Mouse (Mus musculus) limb, embryonic 14.5 days (tissue): ENCODE measurements at regions not wholly inside any gene's neighbourhood (a gene's known extent, or its start where the extent isn't known, plus 50 kb on each side); places are given as distances from the start of the nearest gene placed in this dataset.

ENCODE experiments used
- ATAC-seq: fragments of 200-750 bp; cut with Nextera tagmentation; 2 replicates; pipeline ENCODE4 v1.8.0; 2017; ENCODE audit warnings: low read depth, moderate number of reproducible peaks, moderate TSS enrichment; ENCODE audit not compliant: low FRiP score
- DNase-seq: peaks from one replicate; pipeline ENCODE4 v3.0.0-alpha.2; 2015; ENCODE audit warnings: low spot score
- H3K27ac ChIP-seq: fragments of 300-500 bp; sonication (generic); replicated peaks from 2 replicates; pipeline ENCODE4 v1.5.1; 2014; ENCODE audit warnings: low read depth, mild to moderate bottlenecking, low read length, moderate library complexity, mixed read lengths
- H3K27me3 ChIP-seq: fragments of 300-500 bp; sonication (generic); 2 replicates; pipeline ENCODE4 v1.6.1; 2014; ENCODE audit warnings: low read length, mixed read lengths; ENCODE audit not compliant: control insufficient read depth, insufficient read depth
- H3K36me3 ChIP-seq: fragments of 300-500 bp; sonication (generic); 2 replicates; pipeline ENCODE4 v1.6.1; 2014; ENCODE audit warnings: mild to moderate bottlenecking, low read length, moderate library complexity, mixed read lengths; ENCODE audit not compliant: control insufficient read depth, insufficient read depth
- H3K4me1 ChIP-seq: fragments of 300-500 bp; sonication (generic); 2 replicates; pipeline ENCODE4 v1.6.1; 2014; ENCODE audit warnings: antibody characterized with exemption, low read length, mixed read lengths; ENCODE audit not compliant: control insufficient read depth, insufficient read depth
- H3K4me2 ChIP-seq: fragments of 300-500 bp; sonication (generic); replicated peaks from 2 replicates; pipeline ENCODE4 v1.6.1; 2014; ENCODE audit warnings: low read depth, mild to moderate bottlenecking, low read length, moderate library complexity; ENCODE audit not compliant: severe bottlenecking
- H3K4me3 ChIP-seq: fragments of 300-500 bp; sonication (generic); replicated peaks from 2 replicates; pipeline ENCODE4 v1.5.1; 2014; ENCODE audit warnings: low read length
- H3K9ac ChIP-seq: fragments of 300-500 bp; sonication (generic); 2 replicates; pipeline ENCODE4 v1.6.1; 2014; ENCODE audit warnings: mild to moderate bottlenecking, low read depth, low read length, moderate library complexity; ENCODE audit not compliant: severe bottlenecking
- H3K9me3 ChIP-seq: fragments of 300-500 bp; sonication (generic); 2 replicates; pipeline ENCODE4 v1.6.1; 2016; ENCODE audit warnings: low read length; ENCODE audit not compliant: control insufficient read depth
- POLR2A ChIP-seq: fragments of 200-500 bp; IDR thresholded peaks from 2 replicates; pipeline ENCODE4 v1.8.0; 2012; ENCODE audit warnings: inconsistent platforms, mild to moderate bottlenecking, moderate library complexity, borderline replicate concordance; ENCODE audit not compliant: insufficient read depth, insufficient read length; ENCODE audit errors: extremely low read depth
- WGBS: fragments of 180-500 bp; shearing (Covaris S2); extraction: QIAGEN DNeasy Blood & Tissue Kit; methylation state at CpG from one replicate; pipeline ENCODE4 v1.1.7; 2014; 5-methylcytosine and 5-hydroxymethylcytosine counted together

DNA sequence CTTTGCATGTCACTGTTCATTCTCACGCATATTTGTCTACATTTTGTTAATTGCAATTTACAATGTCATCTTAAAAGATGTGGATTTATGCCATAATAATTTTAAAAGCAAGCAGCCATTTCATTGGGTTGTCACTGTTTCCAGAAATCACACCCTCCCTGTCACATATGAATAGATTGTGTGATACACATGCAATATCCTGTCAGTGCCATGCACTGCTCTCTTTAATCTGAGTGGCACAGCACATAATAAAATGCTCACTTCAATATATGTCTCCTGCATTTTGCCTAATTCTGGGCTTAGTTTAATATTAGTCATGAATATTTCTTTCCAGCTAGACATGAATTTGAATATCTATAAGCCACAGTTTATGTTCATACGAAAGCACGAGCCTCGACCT lies 56.1 kb upstream of the 1700008P02Rik start:
- Histone ChIP-seq H3K4me1 (no peaks in the 10 kb centered on the region), H3K27ac (no peak overlapping the region), H3K9me3 (no peaks in the 10 kb centered on the region), H3K9ac (no peak overlapping the region), H3K27me3 (no peaks in the 10 kb centered on the region), H3K4me3 (no peak overlapping the region), H3K4me2 (no peak overlapping the region), H3K36me3 (no peaks in the 10 kb centered on the region)
- no peak for TF ChIP-seq POLR2A
- WGBS, result 82% methylated on average over 4 of the region's 4 CpGs
- ATAC-seq, result no peak
- no peak for DNase-seq

GRCm38 (mm10) chr3:6675354-6675753 lies 55.1 kb upstream of the 1700008P02Rik start:
- DNase-seq, result no peak
- 53% methylated on average over 3 of the region's 3 CpGs for WGBS
- H3K27ac ChIP-seq, result no peak overlapping the region
- no peaks in the 10 kb centered on the region for H3K36me3 ChIP-seq
- H3K4me3 ChIP-seq, result no peak overlapping the region
- H3K27me3 ChIP-seq, result no peaks in the 10 kb centered on the region
- H3K4me1 ChIP-seq, result no peaks in the 10 kb centered on the region
- H3K4me2 ChIP-seq, result no peak overlapping the region
- no peak for ATAC-seq
- no peak for TF ChIP-seq POLR2A
- no peaks in the 10 kb centered on the region for H3K9me3 ChIP-seq
- H3K9ac ChIP-seq, result no peak overlapping the region
